In the genomic region with DNA sequence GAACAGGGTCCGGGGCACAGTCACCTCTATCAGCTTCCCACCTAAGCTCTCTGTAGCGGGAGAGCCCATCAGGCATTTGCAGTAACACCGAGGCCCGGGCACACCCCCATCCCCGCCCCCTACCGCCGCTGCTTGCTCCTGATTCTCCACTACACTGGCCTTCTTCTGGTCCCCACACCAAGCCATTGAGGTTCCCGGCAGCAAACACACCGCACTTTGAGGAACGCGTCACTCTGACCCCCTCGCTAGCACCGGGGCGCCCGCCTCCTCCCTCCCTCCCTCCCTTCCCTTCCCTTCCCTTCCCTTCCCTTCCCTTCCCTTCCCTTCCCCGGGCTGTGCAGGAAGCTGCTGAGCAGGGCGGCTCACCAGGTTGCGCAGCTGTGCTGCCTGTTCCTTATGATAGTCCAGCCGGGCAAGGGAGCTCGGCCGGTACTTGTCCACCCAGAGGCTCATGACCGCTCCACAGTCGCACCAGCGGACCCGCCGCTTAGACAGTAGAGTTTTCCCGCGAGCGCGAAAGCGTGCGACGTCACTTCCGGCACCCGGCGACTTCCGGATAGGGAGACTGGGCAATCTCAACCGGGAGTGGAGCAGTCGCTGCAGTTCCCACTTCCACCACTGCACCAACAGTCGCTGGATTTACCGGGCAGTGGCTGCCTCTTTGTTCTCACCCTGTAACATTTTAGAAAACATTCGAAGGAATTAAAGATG, we compare ENCODE assay signal across 8 mouse cellular contexts. TPM values are rescaled to one million over a fixed set of nuclear protein-coding genes. Genes with fewer than 3 reads are reported as not detected.
DNase-seq lines count a peak whose midpoint lies in the region; ATAC-seq lines count a peak whose summit lies in the region.

TSS of gene Rfc3 (minus strand) at position 543 of the 711 bp plus-strand sequence.

- H3K9me3 ChIP-seq in hindbrain, embryonic 15.5 days, result no peaks in the 10 kb centered on the region

- H3K9ac ChIP-seq in hindbrain, embryonic 15.5 days, result peak within 1 kb of the TSS; percentile 71

- H3K4me3 ChIP-seq in hindbrain, embryonic 15.5 days, result peak within 1 kb of the TSS; percentile 74

- H3K27me3 ChIP-seq in hindbrain, embryonic 15.5 days, result no peaks in the 10 kb centered on the region

- under 1% methylated on average over 41 of the region's 42 CpGs for WGBS in hindbrain, embryonic 15.5 days

- H3K4me1 ChIP-seq in hindbrain, embryonic 15.5 days (replicated peaks), result peaks cover 13% of the 10 kb centered on the region

- H3K36me3 ChIP-seq in hindbrain, embryonic 15.5 days, result peaks cover 35% of the 10 kb centered on the region

- peak within 1 kb of the TSS; percentile 80 for H3K4me2 ChIP-seq in hindbrain, embryonic 15.5 days

- peak within 1 kb of the TSS; percentile 85 for H3K27ac ChIP-seq in hindbrain, embryonic 15.5 days (replicated peaks)

- peak; percentile 93 for DNase-seq in T-cell, adult 2 months (ENCODE audit: low spot score)
- peak; percentile 94 to 95 for DNase-seq in cerebellum, postnatal 36 days
- peak; percentile 94 to 95 for DNase-seq in frontal cortex, postnatal 36 days (ENCODE audit: low spot score in 2 of 2)
- peak; percentile 86 for DNase-seq in left cerebral cortex, adult 11 months (ENCODE audit: low spot score)
- DNase-seq in lung, postnatal 4 days, result peak; percentile 96 to 98
- peak; percentile 92 for DNase-seq in retina, postnatal 7 days (ENCODE audit: low read depth, low spot score)
- peak; percentile 87 for DNase-seq in urinary bladder, adult 2 months (ENCODE audit: low spot score)

- ATAC-seq in hindbrain, embryonic 15.5 days (ENCODE audit: low FRiP score, low read depth), result peak; percentile 99

RNA-seq across cellular contexts. Expression of gene Rfc3, which starts in this region (rescaled TPM):
- 59.5 and 67.8 TPM in 2 replicates for polyA plus RNA-seq in hindbrain, embryonic 15.5 days (2015; fragmentation: Nextera tagmentation; extraction: Ambion mirVana)
- polyA plus RNA-seq in urinary bladder, adult 2 months (2012; rRNA removed), result 22.5 and 24.7 TPM in 2 replicates

Comparison
In these comparisons a context has a peak if more than half of its experiments do, and no peak if none do; other contexts are left out.
1. Peak in every context shown above with its lines: DNase-seq, ATAC-seq, H3K4me3 ChIP-seq and H3K27ac ChIP-seq.